Mouse (Mus musculus) ES-E14 (cell line): Measurements from ENCODE around the gene Tpsg1.

ENCODE experiments used
- HCFC1 ChIP-seq: IDR thresholded peaks from 2 replicates; pipeline ENCODE4 v1.6.1; 2012; ENCODE audit warnings: low read length, inconsistent platforms, borderline replicate concordance; ENCODE audit not compliant: insufficient read depth
- MAFK ChIP-seq: IDR thresholded peaks from 2 replicates; pipeline ENCODE4 v1.6.1; 2014; ENCODE audit warnings: mild to moderate bottlenecking, low read depth, low read length, inconsistent platforms; ENCODE audit not compliant: insufficient read depth
- ZNF384 ChIP-seq: IDR thresholded peaks from 2 replicates; pipeline ENCODE4 v1.6.1; 2012; ENCODE audit warnings: low read depth, low read length, inconsistent platforms

DNA sequence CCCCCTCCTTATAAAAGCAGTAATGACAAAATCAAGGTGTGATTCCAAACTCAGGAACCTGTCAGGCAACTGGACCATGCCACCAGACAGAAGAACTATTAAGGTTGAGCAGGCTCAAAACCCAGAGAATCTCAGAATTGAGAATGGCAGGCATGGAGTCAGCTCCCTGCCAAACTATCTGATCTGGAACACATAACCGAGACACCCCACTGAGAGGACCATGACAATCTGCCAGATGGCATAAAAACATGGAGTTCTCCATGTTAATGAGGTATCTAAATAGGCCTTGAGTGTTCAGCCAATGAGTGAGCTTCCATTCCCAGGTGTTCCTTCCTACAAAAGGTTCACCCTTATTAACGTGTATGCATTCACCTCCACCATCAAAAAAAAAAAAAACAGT is 7.8 kb upstream of the Tpsg1 start:
- TF ChIP-seq HCFC1 = no peak
- TF ChIP-seq MAFK = no peak
- no peak for TF ChIP-seq ZNF384
